Mouse (Mus musculus): Measurements from ENCODE around the gene Ghr.

Gene Ghr

DNA sequence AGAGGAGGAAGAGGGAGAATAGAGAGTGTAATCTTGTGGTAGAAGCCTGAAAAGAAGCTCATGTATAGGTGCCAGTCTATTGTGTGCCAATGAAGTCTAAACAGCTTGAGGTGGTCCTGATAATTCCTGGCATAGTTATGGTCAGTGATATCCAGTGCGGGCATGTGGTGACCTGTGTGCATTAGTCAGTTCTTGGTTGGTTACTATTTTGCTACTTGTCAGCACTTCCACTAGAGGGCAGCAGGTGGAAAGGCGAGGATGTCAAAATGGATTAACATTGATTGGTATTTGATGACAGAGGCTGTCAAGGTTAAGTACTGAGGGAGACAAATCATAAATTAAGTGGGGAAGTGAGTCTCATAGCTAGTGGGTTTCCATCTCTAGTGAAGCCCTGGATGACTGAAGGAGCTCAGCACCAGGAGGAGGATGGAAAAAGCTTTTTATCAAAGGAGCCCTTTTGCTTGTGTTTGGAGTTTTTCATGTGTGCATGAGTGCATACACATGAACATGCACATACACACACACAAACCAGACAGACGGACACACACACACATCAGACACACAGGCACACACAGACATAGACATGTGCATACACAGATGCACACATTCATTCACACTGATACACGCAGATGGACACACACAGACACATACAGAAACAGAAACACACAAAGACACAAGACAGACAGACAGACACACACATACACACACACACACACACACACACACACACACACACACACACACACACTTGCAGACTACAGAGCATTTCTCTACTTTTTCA is 141.6 kb downstream of the Ghr start:
- no peak for DNase-seq

DNA sequence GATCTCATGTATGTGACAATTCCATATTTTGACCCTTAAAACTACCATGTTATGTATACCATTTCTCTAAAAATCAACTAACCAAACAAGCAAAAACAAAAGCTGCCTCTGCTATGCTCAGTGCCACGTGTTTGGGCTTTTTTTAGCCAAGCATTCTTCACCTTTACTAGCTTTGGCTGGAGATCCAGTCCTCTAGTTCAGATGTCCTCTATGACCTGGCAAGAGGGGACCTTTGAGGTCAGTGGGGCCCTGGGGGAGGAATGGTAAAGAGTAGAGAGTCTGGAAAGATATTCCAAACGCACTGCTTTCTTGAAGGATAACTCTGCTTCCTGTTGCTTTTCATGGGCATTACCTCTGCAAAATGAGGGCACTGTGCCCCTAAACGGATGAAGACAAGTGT is 145.9 kb downstream of the Ghr start:
- DNase-seq = no peak

DNA sequence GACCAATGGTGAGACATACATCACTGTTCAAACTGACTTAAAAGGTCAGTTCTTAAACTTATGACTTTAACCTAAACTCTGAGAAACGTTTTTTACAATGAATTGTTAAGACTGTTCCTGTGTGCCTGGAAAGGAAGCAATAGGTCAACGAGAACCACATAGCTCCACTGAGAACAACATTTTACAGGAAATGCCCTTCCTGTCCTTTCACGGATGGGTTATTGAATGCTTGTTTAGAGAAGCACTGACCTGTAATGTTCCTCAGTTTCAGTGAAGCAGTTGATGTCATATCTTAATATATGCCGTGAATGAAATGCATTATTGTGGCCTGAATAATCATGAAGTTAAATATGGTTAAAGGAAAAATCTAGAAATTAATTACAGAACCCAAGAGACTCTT is 147.7 kb downstream of the Ghr start:
- DNase-seq = no peak

DNA sequence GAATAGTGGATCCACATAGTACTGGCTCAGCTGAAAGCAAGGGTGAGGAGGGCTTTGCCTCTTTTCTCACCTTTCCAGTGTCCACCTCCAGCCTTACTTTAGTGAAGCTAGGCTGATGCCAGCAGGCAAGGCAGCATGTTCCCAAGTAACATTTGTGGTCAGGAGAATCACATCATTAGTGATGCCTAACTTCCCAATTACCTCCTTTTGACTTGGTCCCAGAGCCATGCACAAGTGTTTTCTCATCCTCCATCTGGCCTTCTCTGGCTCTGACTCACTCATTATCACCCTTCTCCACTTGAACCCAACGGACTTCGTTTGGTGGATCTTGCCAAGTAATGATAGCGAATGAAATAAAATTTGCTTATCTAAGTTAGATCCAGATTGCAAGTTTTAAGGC is 148.8 kb downstream of the Ghr start:
- no peak for DNase-seq

DNA sequence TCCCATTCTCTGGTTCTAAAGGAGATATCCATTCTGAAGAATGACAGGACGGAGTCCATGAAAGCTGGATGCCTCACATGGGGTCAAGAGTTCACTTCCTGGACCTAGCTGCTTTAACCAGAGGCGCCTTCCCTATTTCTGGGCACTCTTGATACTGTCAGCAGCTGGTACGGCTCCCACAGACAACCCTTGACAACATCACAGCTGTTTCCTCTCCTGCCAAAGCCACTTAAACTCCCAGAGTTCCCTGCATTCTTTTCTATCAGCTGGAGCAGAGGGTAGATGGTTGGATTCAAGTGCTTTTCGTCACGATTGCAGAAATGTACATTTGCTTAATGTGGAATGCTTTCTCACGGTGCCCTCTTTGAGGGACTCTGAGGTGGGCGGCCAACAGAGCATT is 150.0 kb downstream of the Ghr start:
- no peak for DNase-seq

DNA sequence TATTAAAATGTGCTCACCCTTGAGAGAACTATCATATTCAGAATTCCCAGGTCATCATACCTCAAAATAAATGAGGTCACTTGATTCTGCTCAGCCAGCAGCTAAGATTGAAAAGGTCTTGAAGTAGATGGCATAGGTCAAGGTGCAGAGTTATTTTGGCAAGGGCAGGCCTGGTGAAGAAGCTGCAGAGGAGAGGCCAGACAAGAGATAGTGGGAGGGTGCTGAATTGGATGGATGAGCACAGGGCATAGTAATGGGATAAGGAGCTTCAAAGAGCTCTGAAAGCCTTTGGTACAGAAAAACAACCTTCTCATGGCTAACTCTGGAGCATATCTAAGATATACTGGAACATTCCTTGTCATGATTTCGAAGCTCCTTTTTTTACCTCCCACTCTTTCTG is 150.5 kb downstream of the Ghr start:
- no peak for DNase-seq

DNA sequence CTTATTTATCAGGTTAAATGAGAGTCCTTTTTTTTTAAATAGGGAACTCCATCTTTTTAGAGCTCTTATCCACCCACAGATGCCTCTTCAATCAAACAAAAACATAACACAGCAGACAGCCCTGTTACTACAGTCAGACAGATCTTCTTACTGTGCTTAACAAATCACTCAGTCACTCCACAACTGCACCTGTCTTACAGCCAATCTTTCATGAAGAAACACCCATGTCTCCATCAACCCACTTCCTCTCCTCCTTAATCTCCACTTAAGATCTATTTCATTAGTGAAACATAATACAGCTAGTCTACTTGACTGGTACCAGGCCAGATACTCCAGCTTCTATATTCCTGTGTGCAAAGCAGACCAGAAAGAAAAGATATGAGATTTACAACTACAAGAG is 153.9 kb downstream of the Ghr start:
- DNase-seq = no peak

DNA sequence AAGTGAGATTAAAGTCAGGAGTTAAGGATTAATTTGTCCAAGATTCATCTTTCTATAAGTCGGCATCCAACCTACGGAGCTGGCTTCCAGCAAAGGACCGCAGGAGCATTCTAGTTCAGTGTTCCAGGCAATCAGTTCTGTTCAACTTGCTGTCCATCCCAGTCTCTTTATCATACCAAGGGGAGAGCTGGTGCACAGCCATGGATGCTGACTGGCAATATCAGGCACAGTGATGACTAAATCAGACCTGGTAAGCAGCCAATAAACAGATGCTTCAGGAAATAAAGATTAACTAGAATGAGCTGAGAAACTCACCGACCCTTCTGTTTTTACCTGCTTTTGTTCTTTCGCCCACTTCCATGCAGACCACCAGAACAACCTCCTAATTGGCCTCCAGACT is 154.3 kb downstream of the Ghr start:
- DNase-seq = no peak

DNA sequence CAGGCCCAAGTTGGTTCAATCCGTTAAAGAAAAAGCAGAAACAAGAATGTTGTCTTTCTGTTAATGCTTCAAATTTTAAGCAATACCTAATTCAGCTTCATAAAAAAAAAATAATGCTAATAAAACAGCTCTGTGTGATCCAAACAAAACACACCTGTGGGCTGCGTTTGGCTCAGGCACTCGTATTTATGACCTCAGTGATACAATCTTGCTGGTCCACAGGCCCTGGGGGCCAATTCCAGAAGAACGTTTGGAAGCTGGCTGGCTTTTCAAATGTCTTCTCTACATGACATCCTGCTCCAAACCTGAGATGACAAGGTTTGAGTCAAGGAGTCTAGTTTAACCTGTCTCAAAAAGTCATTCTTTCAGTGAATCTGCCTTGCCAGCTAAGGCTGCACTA is 156.9 kb downstream of the Ghr start:
- DNase-seq = no peak

DNA sequence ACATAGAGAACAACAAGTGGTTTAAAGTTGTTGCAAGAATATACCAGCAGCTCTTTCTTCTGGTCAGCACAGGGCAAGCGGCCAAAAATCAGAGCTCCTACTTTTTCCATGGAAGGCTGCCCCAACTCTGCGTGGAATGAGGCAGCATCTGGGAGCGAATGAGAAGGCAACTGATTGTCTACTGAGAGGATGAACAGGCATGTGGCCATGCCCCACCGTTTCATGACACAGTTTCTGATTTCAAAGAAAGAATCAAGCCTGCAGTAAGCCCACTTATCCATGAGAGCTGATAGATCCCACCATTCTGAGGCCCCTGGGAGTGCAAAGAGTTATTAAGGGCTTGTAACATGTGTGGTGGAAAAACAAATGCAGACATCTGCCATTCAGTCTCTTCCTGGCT is 160.1 kb downstream of the Ghr start:
- no peak for DNase-seq

DNA sequence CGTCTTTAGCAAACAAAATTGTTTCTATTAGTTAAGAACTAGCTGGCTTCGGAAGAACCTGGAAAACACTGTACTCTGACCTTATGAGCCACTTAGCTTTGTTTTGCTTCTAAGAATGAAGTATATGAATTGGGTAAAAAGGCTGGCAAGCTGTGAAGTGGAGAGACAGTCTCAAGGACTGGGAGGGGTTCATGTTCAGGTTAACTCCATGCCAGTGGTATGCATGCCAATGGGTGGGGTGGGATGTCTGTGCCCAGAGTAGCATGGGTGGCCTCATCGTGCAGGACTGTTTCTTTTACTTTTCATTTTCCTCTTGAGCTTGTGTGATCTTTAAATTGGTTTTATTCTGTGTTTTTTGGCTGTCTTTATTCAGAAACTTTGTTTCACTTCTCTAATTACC is 165.6 kb downstream of the Ghr start:
- DNase-seq = no peak

DNA sequence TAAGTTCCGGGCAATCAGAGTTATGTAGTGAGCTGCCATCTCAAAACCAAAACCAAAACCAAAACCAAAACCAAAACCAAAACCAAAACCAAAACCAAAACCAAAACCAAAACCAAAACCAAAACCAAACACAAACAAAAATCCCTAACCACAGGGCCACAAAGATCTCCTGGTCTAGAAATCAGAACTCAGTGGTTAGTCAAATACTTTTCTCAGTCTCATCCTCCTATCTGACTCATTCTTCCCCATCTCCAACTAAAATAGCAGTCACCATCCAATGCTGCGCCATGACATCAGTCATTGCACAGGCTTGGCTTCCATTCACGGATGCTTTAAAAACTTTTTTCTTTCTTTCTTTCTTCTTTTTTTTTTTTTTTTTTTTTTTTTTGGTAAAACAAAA is 170.2 kb downstream of the Ghr start:
- no peak for DNase-seq

DNA sequence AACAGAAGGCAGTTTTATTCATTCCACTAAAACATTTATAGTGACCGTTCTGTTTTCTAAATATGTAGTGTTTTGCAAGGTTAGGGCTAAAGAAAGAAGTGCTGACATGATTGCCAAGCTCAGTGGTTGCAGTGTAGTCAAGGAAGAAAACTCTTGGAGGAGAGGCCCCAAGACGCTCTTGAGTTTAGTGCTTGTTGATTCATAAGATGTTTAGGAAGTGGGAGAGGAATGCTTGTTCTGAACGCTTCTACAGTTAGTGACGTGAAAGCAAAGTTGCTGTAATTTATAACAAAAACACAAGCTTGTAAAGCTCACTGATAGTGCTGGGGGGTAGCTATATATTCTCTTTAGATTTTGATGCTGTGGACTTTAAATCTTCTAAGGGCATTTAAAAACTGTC is 174.8 kb downstream of the Ghr start:
- no peak for DNase-seq

DNA sequence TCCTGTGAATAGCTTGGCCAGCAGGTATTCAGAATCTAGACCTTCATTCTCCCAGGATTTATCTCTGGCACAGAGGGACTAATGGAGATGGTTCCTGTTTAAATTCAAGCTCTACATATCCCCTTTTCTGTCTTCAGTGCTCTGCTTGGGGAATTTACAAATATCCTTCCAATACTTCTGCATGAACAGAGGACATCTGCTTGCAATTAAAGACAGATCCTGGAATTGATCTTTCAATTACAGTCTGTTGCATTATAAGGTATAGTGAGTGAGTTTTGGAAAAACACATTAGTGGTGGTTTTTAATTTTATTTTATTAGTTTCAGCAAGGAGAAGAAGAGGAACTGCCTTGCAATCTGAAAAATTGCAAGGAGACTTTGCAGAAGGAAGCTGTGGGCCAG is 184.1 kb downstream of the Ghr start:
- DNase-seq = no peak

DNA sequence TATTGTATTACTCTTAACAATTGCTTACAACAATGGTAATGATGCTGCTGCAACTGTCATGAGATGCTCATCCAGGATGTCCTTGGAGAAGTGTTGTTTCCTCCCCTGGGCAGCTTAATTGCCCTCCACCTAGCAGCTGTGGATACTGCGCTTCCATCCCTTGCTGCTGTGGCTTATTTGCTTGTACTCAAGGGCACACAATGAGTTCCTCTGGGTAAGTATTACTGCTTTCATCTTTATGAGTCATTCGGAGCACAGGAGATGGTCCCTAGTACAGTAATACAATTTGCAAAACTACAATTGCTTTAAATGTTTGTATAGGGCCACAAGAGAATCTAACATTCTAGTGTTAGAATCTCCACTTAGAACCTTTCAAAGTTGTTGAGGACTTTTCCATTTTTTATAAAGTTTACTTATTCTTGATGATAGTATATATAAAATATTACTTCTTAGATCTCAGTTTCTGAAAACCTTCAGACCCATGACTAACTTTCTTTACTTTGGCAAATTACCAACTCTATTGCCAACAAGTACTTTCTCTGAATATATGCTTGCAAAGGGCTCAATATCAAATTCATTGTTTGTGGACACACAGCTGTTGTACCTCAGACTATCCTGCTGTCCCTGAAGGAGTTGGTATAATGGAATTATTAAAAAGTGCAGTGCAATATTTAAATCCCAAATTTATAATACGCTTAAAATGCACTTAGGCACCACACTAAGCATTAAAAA is 185.8 kb downstream of the Ghr start:
- DNase-seq = no peak

DNA sequence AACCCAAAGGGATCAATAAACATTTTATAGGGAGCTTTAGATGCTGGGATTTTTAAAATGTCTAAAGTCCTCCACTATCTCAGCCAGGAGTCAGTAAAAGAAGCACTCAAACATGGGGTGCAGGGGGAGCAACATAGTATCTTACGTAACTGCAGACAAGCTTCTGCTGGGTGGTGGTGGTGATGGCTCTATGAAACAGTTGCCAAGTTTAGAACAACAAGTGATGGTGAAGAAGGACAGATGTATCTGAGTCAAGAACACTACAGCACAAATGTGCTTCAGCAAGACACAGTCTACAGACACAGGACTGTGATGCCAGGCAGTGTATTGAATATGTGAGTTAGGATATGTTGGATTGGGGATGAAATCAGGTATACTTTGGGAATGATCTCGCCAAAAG is 187.1 kb downstream of the Ghr start:
- DNase-seq = no peak

DNA sequence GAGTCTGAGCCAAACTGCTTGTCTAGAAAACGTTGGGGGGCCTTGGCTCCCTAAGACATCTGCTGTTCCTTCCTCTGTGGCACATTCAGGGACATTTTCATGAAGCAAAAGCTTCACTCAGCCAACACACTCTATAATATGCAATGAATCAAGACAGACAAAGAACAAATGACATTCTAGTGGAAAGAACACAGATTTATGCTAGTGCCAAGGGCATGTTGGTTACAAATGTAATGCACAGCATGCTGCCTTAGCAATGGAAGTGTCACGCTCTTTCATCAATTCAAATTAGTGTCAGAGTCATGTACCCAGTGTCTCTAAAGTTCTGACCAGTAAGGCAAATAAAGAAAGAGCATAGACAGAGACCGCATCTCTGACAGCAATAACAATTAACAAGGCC is 187.6 kb downstream of the Ghr start:
- no peak for DNase-seq

DNA sequence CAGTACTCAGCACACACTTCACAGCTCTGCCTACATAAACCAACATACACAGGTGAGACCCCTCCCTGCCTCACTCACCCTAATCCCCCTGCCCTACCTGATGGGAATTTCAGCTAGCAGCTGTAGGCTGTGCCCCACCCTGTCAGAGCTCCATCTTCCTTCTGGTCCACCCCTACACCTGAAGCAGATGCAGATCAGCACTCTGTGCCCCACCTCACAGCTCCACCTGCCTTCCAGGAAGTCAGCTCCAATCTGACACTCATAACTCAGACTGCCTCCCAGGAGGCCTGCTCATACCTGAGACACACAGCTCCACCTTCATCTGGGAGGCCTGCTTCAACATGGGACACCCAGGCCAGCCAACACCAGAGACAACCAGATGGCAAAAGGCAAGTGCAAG is 192.6 kb downstream of the Ghr start:
- DNase-seq = no peak

DNA sequence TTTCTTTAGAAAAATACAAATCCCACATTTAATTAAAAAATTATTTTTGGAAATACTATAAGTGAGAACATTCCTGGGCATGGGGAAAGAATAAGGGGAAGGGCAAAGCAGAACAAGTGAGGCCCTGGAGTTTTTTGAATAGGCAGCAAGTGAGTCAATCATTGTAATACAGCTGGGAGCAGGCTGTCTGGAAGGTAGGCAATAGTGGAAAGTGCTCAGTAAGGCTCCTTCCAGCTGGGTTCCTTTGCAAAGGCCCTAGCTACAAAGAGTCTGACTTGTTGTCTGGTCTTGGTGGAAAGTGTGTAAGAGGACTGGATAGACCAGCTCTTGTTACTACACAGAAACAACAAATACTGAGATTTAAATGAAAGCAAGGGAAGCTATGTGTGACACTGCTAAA is 194.3 kb downstream of the Ghr start:
- DNase-seq = no peak

DNA sequence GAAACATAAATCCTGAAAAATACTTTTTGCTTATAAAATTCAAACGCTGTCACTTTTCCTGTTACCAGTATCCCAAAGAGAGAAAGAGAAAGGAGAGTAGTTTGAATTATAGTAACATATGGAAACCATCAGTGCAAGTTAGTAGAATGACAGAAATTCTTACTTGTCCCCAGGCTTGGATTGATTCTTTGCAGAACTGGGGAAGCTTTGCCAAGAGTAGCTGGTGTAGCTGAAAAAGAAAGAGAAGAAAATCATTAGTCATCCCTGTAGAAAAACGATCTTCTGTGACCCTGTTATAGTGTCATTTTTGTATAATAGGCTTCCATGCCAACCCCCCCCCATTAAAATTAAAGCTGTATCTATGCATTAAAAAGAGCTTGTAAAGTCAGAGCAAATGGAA is 194.8 kb downstream of the Ghr start:
- DNase-seq = no peak

DNA sequence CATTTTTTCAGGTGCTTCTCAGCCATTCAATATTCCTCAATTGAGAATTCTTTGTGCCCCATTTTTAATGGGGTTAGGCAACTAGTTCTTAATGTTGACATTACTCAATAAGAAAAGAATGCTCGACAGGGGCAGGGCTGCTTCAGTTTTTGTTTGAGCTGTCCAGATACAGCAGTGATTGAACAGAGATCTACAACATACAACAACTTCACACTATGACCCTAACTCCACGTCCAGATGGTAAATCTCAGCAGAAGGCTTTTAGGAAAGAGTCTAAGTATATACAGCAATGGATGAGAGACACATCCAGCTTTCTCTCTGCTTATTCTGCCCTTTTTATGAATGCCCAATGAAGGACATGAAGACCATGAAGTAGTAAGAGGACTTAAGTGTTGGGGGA is 199.5 kb downstream of the Ghr start:
- DNase-seq = no peak

DNA sequence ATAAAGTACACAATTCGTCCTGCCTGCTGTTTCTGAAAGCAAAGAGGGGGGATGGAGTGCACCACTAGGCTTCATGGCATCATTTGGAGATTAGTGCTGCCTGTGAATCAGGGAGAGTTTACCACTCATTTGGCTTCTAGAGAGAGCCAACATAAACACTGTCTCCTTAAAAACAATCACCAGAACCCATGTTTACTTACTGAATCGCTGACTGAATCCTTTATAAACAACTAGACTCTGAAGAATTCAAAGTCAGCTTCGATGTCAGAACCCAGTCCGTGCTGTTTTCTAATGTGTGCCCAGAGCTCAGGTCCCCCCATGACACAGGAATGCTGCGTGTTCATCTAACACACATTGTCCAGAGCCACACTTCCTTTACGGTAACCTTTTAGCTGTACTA is 201.9 kb downstream of the Ghr start:
- DNase-seq = no peak

DNA sequence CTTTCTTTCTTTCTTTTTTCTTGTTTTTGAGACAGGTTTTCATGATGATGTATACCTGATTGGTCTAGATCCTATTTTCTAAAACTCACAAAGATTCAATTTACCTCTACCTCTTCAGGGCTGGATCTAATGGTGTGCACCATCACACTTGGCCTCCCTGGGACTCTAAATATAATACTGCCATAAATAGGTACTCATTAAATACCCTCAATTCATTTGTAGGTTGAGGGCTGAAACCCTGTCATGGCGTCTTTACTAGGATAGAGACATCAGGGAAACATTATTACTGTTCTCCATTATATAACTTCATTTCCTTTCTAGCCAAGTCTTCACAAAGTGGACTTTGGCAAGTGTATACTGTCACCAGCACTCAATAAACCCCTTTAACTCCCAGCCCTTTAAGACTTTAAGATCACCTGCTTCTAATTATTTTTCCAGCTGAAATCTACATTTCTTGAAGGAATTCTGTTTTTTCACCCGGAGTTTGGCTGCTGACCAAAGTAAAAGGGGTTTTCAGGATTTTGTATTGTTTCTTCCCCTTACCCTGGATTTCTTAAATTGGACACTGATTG is 214.9 kb downstream of the Ghr start:
- no peak for DNase-seq

DNA sequence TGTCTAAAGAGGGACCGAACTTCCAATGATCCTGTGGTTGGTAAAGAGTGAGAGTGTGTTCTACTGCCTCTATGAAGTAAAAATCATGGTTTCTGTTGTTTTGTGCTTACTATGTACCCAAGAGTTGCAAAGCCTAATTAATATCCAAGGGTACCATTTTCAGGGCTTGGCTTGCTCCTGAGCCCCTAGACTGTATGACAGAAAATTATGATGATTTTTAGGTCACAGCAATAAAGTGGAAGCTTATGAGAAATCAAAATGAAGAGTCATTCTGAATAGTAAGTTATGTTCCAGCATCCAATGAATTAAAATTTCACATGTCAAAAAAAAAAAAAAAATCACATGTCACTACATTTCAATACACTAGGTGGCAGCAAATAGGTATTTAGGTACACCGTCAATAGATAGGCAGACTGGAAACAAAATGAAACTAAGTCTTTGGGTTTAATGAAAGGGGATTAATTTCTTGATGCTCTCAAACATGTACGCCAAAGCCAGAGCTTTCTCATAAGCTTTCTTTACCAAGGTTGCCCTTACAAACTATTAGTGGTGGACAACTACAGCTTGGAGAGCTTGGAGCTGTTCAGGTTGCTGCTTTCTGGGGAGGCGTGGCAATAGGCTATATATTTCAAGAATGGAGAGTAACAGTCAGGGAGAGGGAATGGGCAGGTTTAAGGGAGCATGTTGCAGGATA is 227.1 kb downstream of the Ghr start:
- no peak for DNase-seq

All from cerebellum, adult 11 months (tissue).